Mouse (Mus musculus): Measurements from ENCODE around the gene Fcer1g. TPM values are rescaled to one million over a fixed set of nuclear protein-coding genes. Genes with fewer than 3 reads are reported as not detected.

The Fcer1g gene
- polyA plus RNA-seq, 1 experiment from 2014 or later, result 25.5 TPM

DNA sequence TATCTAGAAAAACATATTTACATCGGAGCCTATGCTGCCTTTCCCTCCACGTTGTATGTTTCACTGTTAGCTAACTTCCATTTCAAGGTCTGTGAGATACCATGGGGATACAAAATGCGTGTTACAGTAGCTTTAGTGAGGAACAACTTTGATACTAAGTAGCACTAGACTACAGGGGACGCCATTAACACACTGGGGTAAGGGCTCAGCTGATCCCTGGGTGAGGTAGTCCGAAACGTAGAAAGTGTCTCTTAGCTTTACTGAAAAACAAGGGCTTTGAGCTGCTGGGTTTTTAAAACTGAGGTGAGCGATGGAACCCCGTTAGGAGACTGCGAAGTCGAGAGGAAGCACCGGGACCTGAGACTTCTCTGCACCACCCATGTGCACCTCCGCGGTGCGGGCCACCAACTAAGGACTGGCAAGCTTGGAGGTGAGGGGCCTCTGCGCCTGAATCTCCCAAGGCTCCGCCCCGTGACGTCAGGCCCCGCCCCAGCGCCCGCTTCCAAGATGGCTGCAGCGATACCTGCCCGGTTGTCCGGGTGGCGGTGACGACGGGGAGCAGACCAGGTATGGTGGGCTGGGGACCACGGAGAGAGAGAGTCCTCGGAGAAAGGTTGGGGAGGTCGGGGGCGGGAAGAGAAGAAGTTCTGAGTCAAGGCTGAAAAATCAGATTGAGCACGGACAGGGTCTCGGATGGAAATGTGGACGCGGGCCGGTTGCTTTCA lies 35.8 kb upstream of the Fcer1g start, which contains the start of gene B4galt3:
TSS of gene B4galt3 (plus strand) at position 481 of the 725 bp plus-strand sequence.
- 2% methylated on average over 36 of the region's 36 CpGs for WGBS
- ATAC-seq, result peak; percentile 95
- peak within 1 kb of the TSS; percentile 81 for H3K9ac ChIP-seq (ENCODE audit: low read depth, low read length)

DNA sequence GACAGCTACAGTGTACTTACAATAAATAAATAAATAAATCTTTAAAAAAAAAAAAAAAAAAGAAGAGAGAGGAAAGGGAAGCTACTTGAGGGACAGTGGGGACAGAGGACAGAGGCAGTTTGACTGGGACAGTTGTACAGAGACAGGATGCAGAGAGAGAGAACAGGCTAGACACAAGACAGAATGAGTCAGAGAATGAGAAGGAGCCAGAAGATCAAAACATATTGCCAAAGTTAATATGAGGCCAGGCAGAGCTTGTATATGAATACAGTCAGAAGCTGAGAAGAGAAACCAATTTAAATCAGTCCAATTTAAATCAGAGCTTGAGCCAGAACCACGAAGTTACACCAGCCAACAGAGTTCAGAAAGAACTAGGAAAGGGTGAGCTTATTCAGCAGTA lies 34.2 kb upstream of the Fcer1g start:
- WGBS, result 72% methylated on average over 1 of the region's 1 CpGs

More for the DNA sequence above, 35.8 kb upstream of the Fcer1g start, which contains the start of gene B4galt3:
- peaks cover 12% of the 10 kb centered on the region for H3K4me1 ChIP-seq (ENCODE audit: control insufficient read depth, insufficient read depth, low read depth, low read length)
- no peaks in the 10 kb centered on the region for H3K9me3 ChIP-seq (ENCODE audit: control insufficient read depth, low read length)
- no peaks in the 10 kb centered on the region for H3K27me3 ChIP-seq (replicated peaks; ENCODE audit: control insufficient read depth, insufficient read depth, low read length)
- H3K36me3 ChIP-seq (ENCODE audit: control insufficient read depth, insufficient read depth, low read length), result peaks cover 15% of the 10 kb centered on the region
- peak within 1 kb of the TSS; percentile 75 for H3K4me2 ChIP-seq (ENCODE audit: low read length)
- H3K4me3 ChIP-seq (ENCODE audit: low read length), result peak within 1 kb of the TSS; percentile 73
- peak within 1 kb of the TSS; percentile 65 for H3K27ac ChIP-seq (ENCODE audit: low read depth, low read length)

DNA sequence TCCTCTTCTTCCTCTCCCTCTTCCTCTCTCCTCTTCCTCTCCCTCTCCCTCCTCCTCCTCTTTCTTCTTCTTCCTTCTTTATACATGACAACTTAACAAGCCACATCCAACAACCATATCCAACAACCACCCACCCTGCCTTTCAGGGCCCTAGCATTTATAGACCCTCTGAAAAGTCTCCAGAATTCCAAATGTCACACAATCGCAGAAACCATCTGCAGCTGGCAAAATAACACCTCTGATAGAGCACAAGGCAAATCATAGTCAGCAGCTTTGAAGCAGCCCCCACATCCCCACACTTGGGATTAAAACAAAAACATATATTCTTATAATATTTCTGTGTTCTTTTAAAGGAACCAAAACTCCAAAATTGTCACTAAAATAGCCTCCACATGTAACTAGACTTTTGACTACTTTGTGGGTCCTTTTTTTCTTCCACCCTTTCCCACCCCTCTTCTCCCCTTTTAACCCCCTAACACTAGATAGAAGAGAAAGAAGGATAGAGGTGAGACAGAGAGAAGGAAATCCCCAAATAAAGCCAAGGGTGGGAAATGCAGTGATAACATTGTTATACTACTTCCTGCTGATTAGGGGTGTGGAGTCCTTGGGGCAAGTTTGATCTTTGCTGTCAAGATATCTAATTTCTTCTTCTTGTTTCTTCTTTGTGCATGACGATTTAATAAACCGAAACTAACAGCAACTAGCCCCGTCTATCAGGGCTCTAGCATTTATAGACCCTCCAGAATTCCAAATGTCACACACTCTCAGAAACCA lies 32.0 kb upstream of the Fcer1g start:
- Histone ChIP-seq H3K9ac (ENCODE audit: low read depth, low read length) (no peak overlapping the region), H3K4me3 (ENCODE audit: low read length) (no peak overlapping the region), H3K27ac (ENCODE audit: low read depth, low read length) (no peak overlapping the region), H3K36me3 (ENCODE audit: control insufficient read depth, insufficient read depth, low read length) (no peaks in the 10 kb centered on the region), H3K4me2 (ENCODE audit: low read length) (no peak overlapping the region), H3K4me1 (ENCODE audit: control insufficient read depth, insufficient read depth, low read depth, low read length) (peaks cover 16% of the 10 kb centered on the region), H3K9me3 (ENCODE audit: control insufficient read depth, low read length) (no peaks in the 10 kb centered on the region), H3K27me3 (replicated peaks; ENCODE audit: control insufficient read depth, insufficient read depth, low read length) (no peaks in the 10 kb centered on the region)
- 75% methylated on average over 4 of the region's 4 CpGs for WGBS
- no peak for ATAC-seq

More for the DNA sequence above, 34.2 kb upstream of the Fcer1g start:
- no peak for ATAC-seq
- no peak overlapping the region for H3K27ac ChIP-seq (ENCODE audit: low read depth, low read length)
- H3K36me3 ChIP-seq (ENCODE audit: control insufficient read depth, insufficient read depth, low read length), result peaks cover 4% of the 10 kb centered on the region; the same call in 1 of the 2 replicates
- no peaks in the 10 kb centered on the region for H3K27me3 ChIP-seq (replicated peaks; ENCODE audit: control insufficient read depth, insufficient read depth, low read length)
- H3K4me1 ChIP-seq (ENCODE audit: control insufficient read depth, insufficient read depth, low read depth, low read length), result peaks cover 18% of the 10 kb centered on the region
- no peak overlapping the region for H3K4me2 ChIP-seq (ENCODE audit: low read length)
- H3K9me3 ChIP-seq (ENCODE audit: control insufficient read depth, low read length), result no peaks in the 10 kb centered on the region
- H3K4me3 ChIP-seq (ENCODE audit: low read length), result no peak overlapping the region
- no peak overlapping the region for H3K9ac ChIP-seq (ENCODE audit: low read depth, low read length)

DNA sequence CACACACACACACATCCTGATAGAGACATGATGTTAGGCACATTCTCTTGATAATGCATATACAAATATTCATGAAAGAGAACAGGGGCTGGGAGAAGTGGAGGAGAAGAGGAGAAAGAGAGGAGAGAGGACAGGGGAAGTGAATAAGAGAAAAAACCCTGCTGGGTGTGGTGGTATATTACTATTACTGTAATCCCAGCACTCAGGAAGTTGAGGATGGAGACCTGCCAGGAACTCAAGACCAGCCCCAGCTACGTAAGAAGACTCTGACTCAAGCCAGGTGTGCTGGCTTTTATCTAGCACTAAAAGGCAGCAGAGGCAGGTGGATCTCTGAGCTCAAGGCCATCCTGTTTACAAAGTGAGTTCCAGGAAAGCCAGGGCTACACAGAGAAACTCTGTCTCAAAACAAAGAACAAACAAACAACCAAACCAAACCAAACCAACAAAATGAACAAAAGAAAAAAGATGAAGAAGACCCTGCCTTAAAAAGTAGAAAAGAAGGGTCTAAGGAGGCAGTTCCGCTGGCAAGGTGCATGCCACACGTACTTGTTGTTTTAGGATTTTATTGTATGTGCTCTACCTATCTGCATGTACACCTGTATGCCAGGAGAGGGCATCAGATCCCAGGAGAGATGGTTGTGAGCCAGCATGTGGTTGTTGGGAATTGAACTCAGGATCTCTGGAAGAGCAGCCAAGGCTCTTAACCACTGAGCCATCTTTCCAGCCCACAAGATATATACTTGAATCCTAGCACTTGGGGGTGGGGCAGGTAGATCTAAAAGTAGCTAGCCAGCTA lies 29.7 kb upstream of the Fcer1g start:
- ATAC-seq, result no peak
- H3K4me1 ChIP-seq (ENCODE audit: control insufficient read depth, insufficient read depth, low read depth, low read length), result peaks cover 14% of the 10 kb centered on the region
- no peaks in the 10 kb centered on the region for H3K9me3 ChIP-seq (ENCODE audit: control insufficient read depth, low read length)
- 84% methylated on average over 3 of the region's 3 CpGs for WGBS
- H3K4me3 ChIP-seq (ENCODE audit: low read length), result no peak overlapping the region
- H3K4me2 ChIP-seq (ENCODE audit: low read length), result no peak overlapping the region; the same call in 1 of the 2 replicates
- no peak overlapping the region for H3K9ac ChIP-seq (ENCODE audit: low read depth, low read length)
- H3K27ac ChIP-seq (ENCODE audit: low read depth, low read length), result peak overlapping the region; percentile 72
- H3K27me3 ChIP-seq (replicated peaks; ENCODE audit: control insufficient read depth, insufficient read depth, low read length), result no peaks in the 10 kb centered on the region
- H3K36me3 ChIP-seq (ENCODE audit: control insufficient read depth, insufficient read depth, low read length), result no peaks in the 10 kb centered on the region

DNA sequence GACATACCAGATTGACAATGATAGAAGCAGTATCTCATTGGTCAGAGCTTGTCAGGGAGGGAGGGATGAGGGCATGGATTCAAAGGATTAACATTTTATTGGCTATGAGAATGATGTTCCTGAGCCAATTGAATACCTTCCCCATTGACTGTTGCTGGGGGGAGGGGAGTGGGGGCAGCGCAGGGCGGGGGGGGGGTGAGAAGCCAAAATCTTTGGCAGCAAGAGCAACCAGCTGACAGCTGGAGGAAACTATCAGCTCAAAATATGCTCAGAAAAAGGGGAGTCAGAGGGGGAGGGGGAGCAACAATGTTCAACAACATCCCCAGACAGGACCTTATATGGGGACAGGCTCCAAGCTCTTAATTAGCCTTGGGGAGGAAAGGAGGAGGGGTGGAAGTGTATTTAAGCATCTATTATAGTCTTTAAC lies 29.0 kb upstream of the Fcer1g start:
- peak; percentile 94 for ATAC-seq
- peaks cover 14% of the 10 kb centered on the region for H3K4me1 ChIP-seq (ENCODE audit: control insufficient read depth, insufficient read depth, low read depth, low read length)
- no peaks in the 10 kb centered on the region for H3K36me3 ChIP-seq (ENCODE audit: control insufficient read depth, insufficient read depth, low read length)
- H3K4me2 ChIP-seq (ENCODE audit: low read length), result peak overlapping the region; percentile 60
- H3K27me3 ChIP-seq (replicated peaks; ENCODE audit: control insufficient read depth, insufficient read depth, low read length), result no peaks in the 10 kb centered on the region
- H3K9ac ChIP-seq (ENCODE audit: low read depth, low read length), result no peak overlapping the region
- H3K4me3 ChIP-seq (ENCODE audit: low read length), result peak overlapping the region; percentile 35
- no peaks in the 10 kb centered on the region for H3K9me3 ChIP-seq (ENCODE audit: control insufficient read depth, low read length)
- H3K27ac ChIP-seq (ENCODE audit: low read depth, low read length), result peak overlapping the region; percentile 72
- WGBS, result 0% methylated on average over 2 of the region's 2 CpGs

DNA sequence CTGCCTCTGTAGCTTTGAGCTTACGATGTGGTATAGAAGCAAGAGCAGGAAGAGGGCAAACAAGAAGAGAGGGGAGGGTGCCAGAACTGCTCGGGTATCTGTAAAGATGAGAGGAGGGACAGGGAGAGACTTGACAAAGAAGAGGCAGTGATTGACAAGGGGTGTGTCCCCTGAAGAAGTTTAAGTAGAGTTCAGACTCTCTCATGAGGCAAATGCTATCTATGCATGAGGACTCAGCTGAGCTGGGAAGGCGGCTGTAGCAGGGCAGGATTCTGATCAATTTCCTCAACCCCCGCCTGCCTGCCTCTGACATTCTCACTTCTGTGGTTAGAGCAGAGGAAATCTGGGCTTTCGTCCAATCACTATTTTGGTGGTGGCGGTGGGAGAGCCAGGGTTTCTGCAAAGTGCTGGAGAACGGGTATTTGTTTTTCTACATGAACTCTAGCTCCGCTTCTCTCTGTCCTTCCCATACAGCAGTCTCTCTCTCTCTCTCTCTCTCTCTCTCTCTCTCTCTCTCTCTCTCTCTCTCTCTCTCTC lies 28.5 kb upstream of the Fcer1g start:
- ATAC-seq, result peak; percentile 83
- H3K27me3 ChIP-seq (replicated peaks; ENCODE audit: control insufficient read depth, insufficient read depth, low read length), result no peaks in the 10 kb centered on the region
- peak overlapping the region; percentile 87 for H3K27ac ChIP-seq (ENCODE audit: low read depth, low read length)
- peak overlapping the region; percentile 60 for H3K4me2 ChIP-seq (ENCODE audit: low read length)
- H3K9me3 ChIP-seq (ENCODE audit: control insufficient read depth, low read length), result no peaks in the 10 kb centered on the region
- peak overlapping the region; percentile 35 for H3K4me3 ChIP-seq (ENCODE audit: low read length)
- H3K9ac ChIP-seq (ENCODE audit: low read depth, low read length), result peak overlapping the region; percentile 57
- 5% methylated on average over 8 of the region's 8 CpGs for WGBS
- peaks cover 14% of the 10 kb centered on the region for H3K4me1 ChIP-seq (ENCODE audit: control insufficient read depth, insufficient read depth, low read depth, low read length)
- H3K36me3 ChIP-seq (ENCODE audit: control insufficient read depth, insufficient read depth, low read length), result no peaks in the 10 kb centered on the region

DNA sequence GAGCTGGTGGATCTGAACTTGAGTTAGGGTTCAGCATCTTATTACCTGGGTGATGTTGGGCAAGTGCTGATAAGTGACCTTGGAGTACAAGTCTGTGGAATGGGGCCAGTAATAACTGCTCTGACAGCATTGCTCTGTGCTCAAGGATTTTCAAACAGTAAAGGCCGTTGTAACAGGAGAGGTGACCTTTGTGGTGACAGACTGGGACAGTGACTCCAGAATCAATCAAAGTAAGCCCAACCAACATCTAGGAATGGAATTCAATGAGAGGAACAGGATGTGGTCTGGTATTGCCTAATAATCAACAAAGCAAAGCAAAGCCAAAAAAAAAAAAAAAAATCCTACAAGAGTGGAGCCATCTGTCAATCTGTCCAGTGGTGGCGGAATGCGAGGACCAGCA lies 26.2 kb upstream of the Fcer1g start:
- Histone ChIP-seq H3K4me3 (ENCODE audit: low read length) (no peak overlapping the region), H3K9me3 (ENCODE audit: control insufficient read depth, low read length) (no peaks in the 10 kb centered on the region), H3K36me3 (ENCODE audit: control insufficient read depth, insufficient read depth, low read length) (no peaks in the 10 kb centered on the region), H3K4me1 (ENCODE audit: control insufficient read depth, insufficient read depth, low read depth, low read length) (peaks cover 14% of the 10 kb centered on the region), H3K9ac (ENCODE audit: low read depth, low read length) (no peak overlapping the region), H3K4me2 (ENCODE audit: low read length) (no peak overlapping the region), H3K27me3 (replicated peaks; ENCODE audit: control insufficient read depth, insufficient read depth, low read length) (no peaks in the 10 kb centered on the region), H3K27ac (ENCODE audit: low read depth, low read length) (no peak overlapping the region)
- 80% methylated on average over 3 of the region's 3 CpGs for WGBS
- ATAC-seq, result no peak

DNA sequence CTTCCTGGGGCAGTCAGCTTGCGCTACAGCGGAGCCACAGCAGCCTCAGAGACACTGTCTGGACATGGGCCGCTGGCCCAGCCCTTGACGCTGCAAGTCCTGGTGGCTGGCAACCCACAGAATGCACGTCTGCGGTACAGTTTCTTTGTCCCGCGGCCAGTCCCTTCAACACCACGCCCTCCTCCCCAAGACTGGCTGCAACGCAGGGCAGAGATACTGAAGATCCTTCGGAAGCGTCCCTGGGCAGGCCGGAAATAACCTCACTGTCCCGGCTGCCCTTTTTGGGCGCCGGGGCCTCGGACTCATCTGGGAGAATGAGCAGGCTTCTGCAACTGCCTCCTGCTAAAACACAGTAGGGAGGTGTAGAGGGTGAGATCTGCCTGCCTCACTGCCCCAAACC lies 24.8 kb upstream of the Fcer1g start:
- H3K4me2 ChIP-seq (ENCODE audit: low read length), result no peak overlapping the region
- H3K9me3 ChIP-seq (ENCODE audit: control insufficient read depth, low read length), result no peaks in the 10 kb centered on the region
- no peaks in the 10 kb centered on the region for H3K36me3 ChIP-seq (ENCODE audit: control insufficient read depth, insufficient read depth, low read length)
- H3K9ac ChIP-seq (ENCODE audit: low read depth, low read length), result no peak overlapping the region
- no peak overlapping the region for H3K4me3 ChIP-seq (ENCODE audit: low read length)
- no peak overlapping the region for H3K27ac ChIP-seq (ENCODE audit: low read depth, low read length)
- ATAC-seq, result no peak
- WGBS, result 80% methylated on average over 17 of the region's 17 CpGs
- peaks cover 14% of the 10 kb centered on the region for H3K4me1 ChIP-seq (ENCODE audit: control insufficient read depth, insufficient read depth, low read depth, low read length)
- no peaks in the 10 kb centered on the region for H3K27me3 ChIP-seq (replicated peaks; ENCODE audit: control insufficient read depth, insufficient read depth, low read length)
